Mouse (Mus musculus) cerebellum, adult 18-20 months (tissue): ENCODE results near the gene Gm28079.
"Not testable (repeated sequence)": the region's sequence is repeated elsewhere in the genome, so short reads cannot be mapped to it uniquely, and the experiment has no call there.

Source experiments
- DNase-seq, 2 experiments: peaks; one replicate each; pipeline ENCODE4 v3.0.0; 2021

The Gm28079 gene

DNA sequence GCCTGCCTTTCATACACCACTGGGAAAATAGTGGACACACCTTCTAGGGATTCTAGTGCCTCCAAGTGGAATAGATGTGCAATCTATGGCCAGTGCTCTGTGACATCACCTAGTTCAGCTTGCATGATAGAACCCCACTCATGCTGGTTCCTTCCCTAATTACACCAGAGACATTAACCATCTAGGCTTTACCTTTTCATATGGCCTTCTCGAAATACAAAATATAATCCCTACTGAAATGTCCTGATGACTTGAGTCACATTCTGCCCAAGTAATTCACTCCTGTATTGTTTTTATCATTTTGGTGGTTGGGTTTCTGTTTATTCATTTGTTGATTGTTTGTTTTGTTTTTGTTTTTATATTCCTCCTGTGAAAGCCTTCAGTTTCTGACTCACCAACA is at the start of gene Gm28079:
Gene Gm28079, minus strand, starts transcription at position 101 of the 400 bp plus-strand sequence.
- DNase-seq, result not testable (repeated sequence)
